Mouse (Mus musculus) gastrocnemius, adult 8-10 months (tissue): Measurements from ENCODE around the gene Gpa33. TPM values are rescaled to one million over a fixed set of nuclear protein-coding genes. Genes with fewer than 3 reads are reported as not detected.
"Not testable (repeated sequence)": the region's sequence is repeated elsewhere in the genome, so short reads cannot be mapped to it uniquely, and the experiment has no call there.

Source experiments
- DNase-seq, 2 experiments: peaks; one replicate each; pipeline ENCODE4 v3.0.0; 2022; ENCODE audit warnings: low spot score in 2 of 2
- total RNA-seq, 4 experiments: library from RNA; stranded (reverse); gene quantifications; 2 replicates each; pipeline ENCODE4 v1.2.4; 2022

The Gpa33 gene
- total RNA-seq, 4 experiments from 2014 or later: not detected

- no peak for DNase-seq
These were observed 2.3 kb downstream of the Gpa33 start for GRCm38 (mm10) chr1:166132367-166132766.

- DNase-seq: no peak
These were observed 5.2 kb downstream of the Gpa33 start for GRCm38 (mm10) chr1:166135091-166135740.

DNA sequence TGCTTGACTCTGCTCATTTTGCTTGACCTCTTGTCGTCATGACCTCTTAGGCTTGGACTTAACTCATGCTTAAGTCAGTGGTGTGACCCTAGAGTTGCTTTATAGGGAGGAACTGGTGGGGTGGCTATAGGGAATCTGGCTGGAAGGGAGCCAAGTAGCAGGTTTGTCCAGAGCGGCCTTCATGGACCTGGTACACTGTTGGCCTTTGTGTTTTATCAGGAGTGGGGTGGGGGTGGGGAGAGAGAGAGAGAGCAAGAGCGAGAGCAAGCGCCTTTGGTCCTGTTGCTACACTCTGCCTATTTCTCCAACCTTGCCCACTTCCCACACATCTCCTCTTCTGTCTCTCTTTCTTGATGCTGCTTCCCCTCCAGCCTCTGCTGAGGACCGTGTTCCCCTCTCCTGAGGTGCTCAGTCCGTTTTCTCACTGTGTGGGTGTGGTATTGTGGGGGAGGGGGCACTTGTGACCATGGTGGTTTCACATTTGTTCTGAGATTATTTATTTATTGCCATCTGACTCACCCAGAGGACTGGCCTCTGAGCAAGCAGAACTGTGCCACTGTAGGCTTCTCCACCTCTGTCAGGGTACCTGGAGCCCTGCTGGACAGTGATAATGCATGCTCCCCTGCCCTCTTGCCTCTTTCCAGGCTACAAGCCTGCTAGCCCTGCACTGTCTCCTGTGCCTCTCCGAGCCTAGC is 7.4 kb downstream of the Gpa33 start:
- DNase-seq: no peak

- DNase-seq: no peak
These were observed 8.1 kb downstream of the Gpa33 start for GRCm38 (mm10) chr1:166138136-166138535.

- DNase-seq: no peak
These were observed 9.1 kb downstream of the Gpa33 start for GRCm38 (mm10) chr1:166139113-166139512.

- no peak for DNase-seq
These were observed 9.7 kb downstream of the Gpa33 start for GRCm38 (mm10) chr1:166139620-166140184.

DNA sequence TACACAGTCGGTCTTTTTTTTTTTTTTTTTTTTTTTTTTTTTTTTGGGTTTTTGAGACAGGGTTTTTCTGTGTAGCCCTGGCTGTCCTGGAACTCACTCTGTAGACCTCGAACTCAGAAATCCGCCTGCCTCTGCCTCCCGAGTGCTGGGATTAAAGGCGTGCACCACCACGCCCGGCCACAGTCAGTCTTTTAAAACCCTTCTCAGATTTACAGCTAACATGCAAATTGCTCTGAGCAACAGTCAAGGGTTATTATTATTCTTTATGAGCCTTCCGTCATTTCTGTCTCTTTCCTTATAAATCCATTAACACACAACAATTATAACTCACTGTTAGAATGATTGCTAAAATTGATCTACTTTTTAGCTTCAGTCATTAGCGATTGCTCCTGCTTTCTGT is 11.8 kb downstream of the Gpa33 start:
- not testable (repeated sequence) for DNase-seq

- DNase-seq: no peak
These were observed 12.3 kb downstream of the Gpa33 start for GRCm38 (mm10) chr1:166142369-166142768.

- DNase-seq: no peak
These were observed 16.6 kb downstream of the Gpa33 start for GRCm38 (mm10) chr1:166146626-166147025.

DNA sequence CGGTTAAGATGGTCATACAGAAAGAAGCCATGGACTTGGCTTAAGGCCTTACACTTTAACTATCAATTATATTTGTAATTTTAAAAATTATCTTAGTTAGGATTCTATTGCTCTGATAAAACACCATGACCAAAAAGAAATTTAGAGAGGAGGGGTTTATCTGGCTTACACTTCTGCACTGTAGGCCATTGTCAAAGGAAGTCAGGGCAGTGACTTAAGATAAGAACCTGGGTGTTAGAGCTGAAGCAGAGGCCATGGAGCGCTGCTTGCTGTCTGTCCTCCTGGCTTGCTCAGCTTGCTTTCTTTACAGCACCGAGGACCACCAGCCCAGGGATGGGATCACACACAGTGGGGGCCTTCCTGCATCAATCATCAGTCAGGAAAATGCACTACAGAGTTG is 17.6 kb downstream of the Gpa33 start:
- DNase-seq: no peak

GRCm38 (mm10) chr1:166149441-166149840 is 19.4 kb downstream of the Gpa33 start:
- no peak for DNase-seq

GRCm38 (mm10) chr1:166150035-166150434 is 20.0 kb downstream of the Gpa33 start:
- no peak for DNase-seq

- no peak for DNase-seq
These were observed 21.3 kb downstream of the Gpa33 start for GRCm38 (mm10) chr1:166151341-166151740.

DNA sequence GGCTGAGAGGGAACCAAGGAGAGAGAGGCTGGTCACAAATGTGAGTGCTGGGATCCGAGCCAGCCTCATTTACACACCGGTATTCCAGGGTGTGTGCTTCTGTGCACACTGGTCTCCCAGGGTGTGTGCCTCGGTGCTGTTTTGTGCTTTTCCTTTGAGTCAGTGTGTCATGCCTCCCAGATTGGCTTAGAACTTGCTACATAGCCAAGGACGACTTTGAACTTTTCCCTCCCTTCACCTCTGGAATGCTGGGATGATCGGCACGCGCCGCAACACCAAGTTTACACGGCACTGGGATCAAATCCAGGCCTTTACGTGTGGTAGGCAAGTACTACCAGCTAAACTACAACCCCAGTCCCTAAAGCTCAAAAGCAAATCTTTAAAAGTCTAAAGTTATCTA is 22.0 kb downstream of the Gpa33 start:
- DNase-seq: no peak

- DNase-seq: peak; percentile 60 to 63
These were observed 23.5 kb downstream of the Gpa33 start for GRCm38 (mm10) chr1:166153351-166154120.

DNA sequence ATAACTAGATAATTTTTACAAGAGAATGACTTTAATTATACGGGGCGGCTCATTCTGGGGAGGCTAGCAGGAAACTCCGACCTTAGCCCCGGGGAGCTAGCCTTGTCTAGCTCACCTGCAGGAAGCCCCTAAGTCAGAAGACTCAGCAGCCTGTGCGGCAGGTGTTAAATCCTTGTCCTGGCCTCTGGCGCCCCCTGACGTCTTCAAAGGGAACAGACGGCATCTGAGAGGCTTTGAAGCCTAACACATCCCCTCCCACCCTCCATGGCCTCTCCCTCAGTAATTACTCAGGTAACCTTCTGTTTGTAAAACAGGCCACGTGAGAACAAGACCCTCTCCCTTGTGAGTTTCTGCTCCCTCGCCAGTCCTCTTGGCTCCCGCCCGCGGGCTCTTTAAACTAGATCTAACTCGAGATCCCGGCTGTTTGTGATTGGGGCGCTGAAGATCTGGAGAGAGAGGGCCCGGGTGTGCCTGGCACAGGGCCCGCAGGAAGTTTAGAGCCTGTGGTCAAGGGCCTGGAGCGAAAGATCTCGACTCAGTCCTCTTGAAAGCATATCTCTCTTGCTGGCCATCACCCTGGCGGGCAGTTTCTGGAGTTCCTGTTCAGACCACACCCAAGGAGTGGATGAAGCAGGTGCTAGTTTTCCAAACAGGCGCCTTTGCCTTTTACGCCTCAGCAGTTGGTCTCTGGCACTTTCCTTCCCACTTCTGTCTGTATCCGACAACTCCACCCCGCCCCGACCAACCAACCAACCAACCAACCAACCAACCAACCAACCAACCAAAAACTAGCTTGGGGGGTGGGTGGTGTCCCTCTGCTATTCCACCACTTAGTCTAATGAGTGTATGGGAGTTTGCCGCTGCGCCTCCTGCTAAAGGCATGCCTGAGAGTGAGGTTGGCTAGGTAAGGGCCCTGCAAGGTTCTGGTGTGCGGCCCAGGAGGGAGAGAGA is 24.4 kb downstream of the Gpa33 start:
- peak in 1 of 2 experiments; percentile 39 for DNase-seq

- DNase-seq: no peak
These were observed 25.1 kb downstream of the Gpa33 start for GRCm38 (mm10) chr1:166155113-166155494.

DNA sequence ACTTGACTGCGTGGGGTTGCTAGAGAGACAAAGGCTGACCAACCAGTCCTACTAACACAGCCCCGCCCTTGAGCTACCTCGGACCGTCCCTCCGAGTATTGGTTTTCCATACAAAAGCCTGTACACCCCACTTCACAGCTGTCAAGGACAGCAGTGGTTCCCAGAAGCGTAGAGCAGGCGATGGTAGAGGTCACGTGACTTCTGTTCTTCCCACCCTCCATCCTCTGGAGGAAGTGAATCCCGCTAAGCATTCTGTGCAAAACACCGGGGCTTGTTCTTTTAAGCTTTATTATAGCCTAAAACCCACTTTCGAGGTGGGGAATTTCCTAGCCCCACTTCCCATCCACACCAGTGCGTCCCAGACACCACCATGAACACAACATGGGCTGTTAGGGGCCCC is 27.7 kb downstream of the Gpa33 start:
- DNase-seq: no peak

DNA sequence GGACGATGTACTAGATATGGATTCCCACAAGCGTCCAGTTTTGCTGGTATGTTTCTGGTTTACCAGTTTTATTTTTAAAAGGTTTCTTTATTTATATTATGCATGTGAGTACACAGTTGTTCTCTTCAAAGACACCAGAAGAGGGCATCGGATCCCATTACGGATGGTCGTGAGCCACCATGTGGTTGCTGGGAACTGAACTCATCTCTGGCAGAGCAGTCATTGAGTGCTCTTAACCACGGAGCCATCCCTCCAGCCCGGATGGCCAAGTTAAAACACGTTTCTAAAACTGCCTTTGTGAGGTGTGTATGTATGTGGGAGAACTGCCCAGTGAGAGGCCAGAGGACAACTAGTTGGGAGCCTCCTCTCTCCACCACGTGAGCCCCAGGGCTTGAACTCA is 28.6 kb downstream of the Gpa33 start:
- no peak for DNase-seq

- no peak for DNase-seq
These were observed 30.1 kb downstream of the Gpa33 start for GRCm38 (mm10) chr1:166160111-166160510.
